In genomic region chr5:147186001-147186431, GRCm38 (mm10) we compare ENCODE assay signal across 9 mouse cellular contexts. TPM values are rescaled to one million over a fixed set of nuclear protein-coding genes. Genes with fewer than 3 reads are reported as not detected.
DNase-seq lines count a peak whose midpoint lies in the region; ATAC-seq lines count a peak whose summit lies in the region.
"Had no signal": no experiment of that assay in that cellular context is flagged by ENCODE, and none has a peak within 500 bp of the region (broad histone marks: within the 10 kb centered on the region; RNA-seq: fewer than 3 reads in every experiment).

No protein-coding gene starts in this region.

- peaks cover 7% of the 10 kb centered on the region for H3K9me3 ChIP-seq in heart, embryonic 10.5 days
- H3K9me3 ChIP-seq in embryonic facial prominence, embryonic 14.5 days (ENCODE audit: control insufficient read depth, low read length): peaks cover 7% of the 10 kb centered on the region
- H3K9me3 ChIP-seq in hindbrain, embryonic 16.5 days (ENCODE audit: control insufficient read depth, low read length): peaks cover 2% of the 10 kb centered on the region; the same call in 1 of the 2 replicates
- no peaks in the 10 kb centered on the region for H3K9me3 ChIP-seq in lung, embryonic 15.5 days

- H3K9ac ChIP-seq in embryonic facial prominence, embryonic 14.5 days (ENCODE audit: low read depth, low read length): no peak overlapping the region
- H3K9ac ChIP-seq in hindbrain, embryonic 16.5 days (ENCODE audit: low read depth, low read length): no peak overlapping the region
- H3K9ac ChIP-seq in lung, embryonic 15.5 days: no peak overlapping the region

- H3K4me1 ChIP-seq in heart, embryonic 10.5 days: peaks cover 23% of the 10 kb centered on the region
- H3K4me1 ChIP-seq in embryonic facial prominence, embryonic 14.5 days (ENCODE audit: control insufficient read depth, insufficient read depth, low read length): peaks cover 12% of the 10 kb centered on the region; the same call in 1 of the 2 replicates
- peaks cover 19% of the 10 kb centered on the region for H3K4me1 ChIP-seq in hindbrain, embryonic 16.5 days (ENCODE audit: control insufficient read depth, insufficient read depth, low read depth, low read length)
- H3K4me1 ChIP-seq in lung, embryonic 15.5 days: peaks cover 21% of the 10 kb centered on the region

- no peak overlapping the region for H3K27ac ChIP-seq in heart, embryonic 10.5 days
- H3K27ac ChIP-seq in embryonic facial prominence, embryonic 14.5 days (replicated peaks; ENCODE audit: low read depth, low read length): no peak overlapping the region
- H3K27ac ChIP-seq in hindbrain, embryonic 16.5 days (ENCODE audit: low read depth, low read length): no peak overlapping the region
- no peak overlapping the region for H3K27ac ChIP-seq in lung, embryonic 15.5 days

- H3K27me3 ChIP-seq in heart, embryonic 10.5 days (ENCODE audit: insufficient read depth, poor library complexity, severe bottlenecking): peaks cover 96% of the 10 kb centered on the region
- H3K27me3 ChIP-seq in embryonic facial prominence, embryonic 14.5 days (replicated peaks; ENCODE audit: control insufficient read depth, insufficient read depth, low read length): peaks cover 76% of the 10 kb centered on the region
- H3K27me3 ChIP-seq in hindbrain, embryonic 16.5 days (replicated peaks; ENCODE audit: control insufficient read depth, insufficient read depth, low read length): peaks cover 38% of the 10 kb centered on the region
- peaks cover 90% of the 10 kb centered on the region for H3K27me3 ChIP-seq in lung, embryonic 15.5 days

- peak overlapping the region; percentile 50 for H3K4me3 ChIP-seq in heart, embryonic 10.5 days
- H3K4me3 ChIP-seq in embryonic facial prominence, embryonic 14.5 days (ENCODE audit: low read depth, low read length): peak overlapping the region; percentile 23
- H3K4me3 ChIP-seq in hindbrain, embryonic 16.5 days (ENCODE audit: low read length): peak overlapping the region; percentile 28
- peak overlapping the region; percentile 8; the same call in 1 of the 2 replicates for H3K4me3 ChIP-seq in lung, embryonic 15.5 days

- no peak for ATAC-seq in embryonic facial prominence, embryonic 14.5 days (ENCODE audit: low read depth)
- ATAC-seq in hindbrain, embryonic 16.5 days: 0 out of 2 replicates have a peak, but pooled peaks have one; percentile 18
- ATAC-seq in lung, embryonic 15.5 days (ENCODE audit: borderline replicate concordance, extremely low read depth, low FRiP score, low TSS enrichment): no peak
- ATAC-seq: Patski had no signal

- no peaks in the 10 kb centered on the region for H3K36me3 ChIP-seq in heart, embryonic 10.5 days
- no peaks in the 10 kb centered on the region for H3K36me3 ChIP-seq in embryonic facial prominence, embryonic 14.5 days (ENCODE audit: control insufficient read depth, insufficient read depth, low read length)
- H3K36me3 ChIP-seq in hindbrain, embryonic 16.5 days (ENCODE audit: control insufficient read depth, insufficient read depth, low read length): no peaks in the 10 kb centered on the region
- H3K36me3 ChIP-seq in lung, embryonic 15.5 days: no peaks in the 10 kb centered on the region

- no peak for DNase-seq in heart, embryonic 10.5 days (ENCODE audit: low spot score)
- DNase-seq in heart, adult 8-10 months (ENCODE audit: low spot score): no peak
- DNase-seq in Muller cell, postnatal 12 days (ENCODE audit: inconsistent ontology term): peak; percentile 54
- peak; percentile 33 for DNase-seq in embryonic facial prominence, embryonic 14.5 days (ENCODE audit: low spot score)
- peak; percentile 12 for DNase-seq in right cerebral cortex, postnatal 4 days
- no peak for DNase-seq in thymus, postnatal 10 days (ENCODE audit: low spot score in 2 of 2)

- peak overlapping the region; percentile 36 for H3K4me2 ChIP-seq in embryonic facial prominence, embryonic 14.5 days (ENCODE audit: low read depth, low read length)
- peak overlapping the region; percentile 56 for H3K4me2 ChIP-seq in hindbrain, embryonic 16.5 days (ENCODE audit: low read length)
- peak overlapping the region; percentile 40 for H3K4me2 ChIP-seq in lung, embryonic 15.5 days

- under 1% methylated on average over 25 of the region's 26 CpGs for WGBS in heart, embryonic 10.5 days
- WGBS in embryonic facial prominence, embryonic 14.5 days: 2% methylated on average over 20 of the region's 26 CpGs
- 1% methylated on average over 25 of the region's 26 CpGs for WGBS in hindbrain, embryonic 16.5 days
- under 1% methylated on average over 25 of the region's 26 CpGs for WGBS in lung, embryonic 15.5 days

RNA-seq across cellular contexts. Expression of gene Gsx1, which starts 2.5 kb away (rescaled TPM):
- not detected in 2 replicates for polyA plus RNA-seq in heart, embryonic 10.5 days (2016; fragmentation: Nextera tagmentation; extraction: Ambion mirVana)
- total RNA-seq in heart, adult 8-10 months (2022): not detected
- not detected in 2 replicates for polyA plus RNA-seq in embryonic facial prominence, embryonic 14.5 days (2014; fragmentation: Nextera tagmentation; extraction: Ambion mirVana)
- 3.2 and 3.5 TPM in 2 replicates for polyA plus RNA-seq in hindbrain, embryonic 16.5 days (2015; fragmentation: Nextera tagmentation; extraction: Ambion mirVana)
- polyA plus RNA-seq in lung, embryonic 15.5 days (2015; fragmentation: Nextera tagmentation; extraction: Ambion mirVana): not detected in 2 replicates
- polyA plus RNA-seq: Patski had no signal

Comparison
In these comparisons a context has a peak if more than half of its experiments do, and no peak if none do; other contexts are left out.
1. DNase-seq: peak in Muller cell, postnatal 12 days (single experiment), embryonic facial prominence, embryonic 14.5 days (single experiment) and right cerebral cortex, postnatal 4 days (single experiment); none in heart, embryonic 10.5 days (single experiment), heart, adult 8-10 months (single experiment) and thymus, postnatal 10 days (0 of 2).
2. Peak in every context shown above with its lines, with median percentiles within 50 percentile points of each other: H3K4me3 ChIP-seq and H3K4me2 ChIP-seq.